Mouse (Mus musculus) adrenal gland, postnatal 4 days (tissue): ENCODE measurements around the gene Runx1. TPM values are rescaled to one million over a fixed set of nuclear protein-coding genes. Genes with fewer than 3 reads are reported as not detected.

Experiments
- DNase-seq, 2 experiments: peaks; one replicate each; pipeline ENCODE4 v3.0.0; 2021 to 2022; ENCODE audit warnings: low spot score in 2 of 2, mixed read lengths in 2 of 2
- total RNA-seq, 2 experiments: library from RNA; stranded (reverse); gene quantifications; 2 replicates each; pipeline ENCODE4 v1.2.3; 2021

Runx1 gene
- total RNA-seq, 2 experiments from 2014 or later: 4.1 to 4.5 TPM

DNA sequence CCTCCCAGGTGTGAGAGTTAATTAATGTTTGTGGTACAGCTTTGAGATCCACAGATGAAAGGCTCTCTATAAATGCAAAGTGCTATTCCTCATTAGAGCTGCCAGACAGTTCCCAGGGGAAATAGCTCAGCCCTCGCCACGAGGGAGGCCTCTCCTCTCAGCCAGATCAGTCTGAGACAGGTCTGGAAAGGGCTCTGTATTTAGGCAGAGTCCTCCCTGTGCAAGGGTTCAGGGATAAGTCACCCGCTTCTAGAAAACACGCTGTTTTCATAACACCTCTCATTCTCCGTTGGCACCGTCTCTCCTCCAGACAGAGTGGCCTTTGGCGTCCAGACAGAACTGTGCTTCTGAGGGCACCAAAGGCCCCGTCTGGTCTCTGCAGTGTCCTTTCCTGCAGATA, 204.1 kb downstream of the Runx1 start:
- DNase-seq: no peak

DNA sequence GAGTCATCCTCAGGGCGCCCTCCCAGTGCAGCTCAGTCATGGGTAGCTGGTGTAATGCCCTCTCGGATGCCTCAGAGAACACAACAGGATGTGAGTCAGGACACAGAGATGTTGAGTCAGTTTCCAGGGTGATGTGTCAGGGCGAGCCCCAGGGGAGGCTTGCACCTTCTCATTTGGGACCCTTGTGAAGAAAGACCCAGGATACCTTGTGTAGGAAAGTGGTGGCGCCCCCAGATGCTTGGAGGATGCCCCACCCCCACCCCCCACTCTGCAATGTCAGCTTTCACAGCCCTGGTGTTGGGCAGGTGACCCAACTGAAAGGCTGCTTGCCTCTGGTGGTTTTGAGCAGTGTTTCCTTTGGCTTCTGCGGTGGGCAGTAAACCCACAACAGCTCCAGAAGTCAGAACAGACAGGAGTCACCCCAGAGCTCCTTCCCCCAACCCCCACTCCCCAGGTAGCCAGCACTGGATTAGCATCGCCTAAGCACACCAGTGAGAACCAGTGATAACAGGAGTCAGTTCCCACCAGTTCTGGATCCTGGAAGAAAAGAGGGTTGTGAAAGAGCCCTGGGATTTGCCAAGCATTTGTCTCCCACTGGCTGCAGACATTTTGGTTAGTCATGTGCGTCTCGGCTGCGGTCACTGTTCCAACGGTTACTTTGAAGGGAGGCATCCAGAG, 205.0 kb downstream of the Runx1 start:
- no peak for DNase-seq

- DNase-seq: no peak
Observed at GRCm38 (mm10) chr16:92616839-92617238, 209.1 kb downstream of the Runx1 start.

GRCm38 (mm10) chr16:92615234-92615799, 210.6 kb downstream of the Runx1 start:
- DNase-seq: no peak

DNA sequence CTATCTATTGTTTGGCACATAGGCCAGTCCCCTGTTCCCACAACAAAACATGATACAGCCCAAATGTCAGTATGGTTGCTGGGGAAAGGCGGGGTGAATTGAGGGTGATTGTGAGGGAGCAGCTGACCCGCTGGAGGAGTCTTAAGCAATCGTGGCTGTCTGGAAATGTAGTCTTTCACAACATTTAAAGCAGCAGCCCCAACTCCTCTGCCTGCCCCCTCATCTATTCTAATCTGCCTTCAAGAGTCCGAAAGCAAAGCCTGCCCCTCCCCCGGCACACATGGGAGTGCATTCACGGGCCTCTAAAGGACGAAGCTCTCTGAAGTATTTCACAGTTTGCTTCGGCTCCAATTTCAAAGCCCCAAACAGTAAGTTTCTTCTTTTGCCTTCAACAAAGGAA, 213.4 kb downstream of the Runx1 start:
- DNase-seq: no peak

DNA sequence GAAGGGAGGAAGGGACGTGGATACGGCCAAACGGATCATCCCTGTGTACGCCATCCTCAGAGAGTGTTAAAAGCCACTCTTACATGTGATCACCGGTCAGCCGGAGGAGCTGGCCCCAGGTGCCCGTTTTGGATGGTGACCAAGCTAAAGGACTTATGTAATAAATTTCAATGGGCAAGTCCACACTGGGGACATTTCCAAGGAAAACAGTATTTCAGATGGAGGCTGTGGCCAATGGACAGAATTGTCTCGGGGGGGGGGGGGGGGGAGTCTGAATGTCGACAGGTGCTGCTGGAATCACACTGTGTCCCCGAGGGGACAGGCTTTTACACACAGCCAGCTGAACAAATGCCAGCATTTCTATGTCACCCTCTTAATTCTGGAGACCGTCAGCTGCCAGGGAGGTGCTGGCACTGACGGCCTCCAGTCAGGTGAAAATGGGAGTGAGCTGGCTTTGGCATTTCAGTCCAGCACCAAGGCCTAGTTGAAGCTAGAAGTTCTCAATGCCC, 214.3 kb downstream of the Runx1 start:
- no peak for DNase-seq

- DNase-seq: no peak
Observed at GRCm38 (mm10) chr16:92610464-92610863, 215.5 kb downstream of the Runx1 start.

- DNase-seq: no peak
Observed at GRCm38 (mm10) chr16:92609717-92610077, 216.3 kb downstream of the Runx1 start.

GRCm38 (mm10) chr16:92609006-92609716, 216.8 kb downstream of the Runx1 start:
- DNase-seq: no peak

GRCm38 (mm10) chr16:92608180-92608960, 217.6 kb downstream of the Runx1 start:
- no peak for DNase-seq

GRCm38 (mm10) chr16:92606491-92606965, 219.4 kb downstream of the Runx1 start:
- DNase-seq: no peak

DNA sequence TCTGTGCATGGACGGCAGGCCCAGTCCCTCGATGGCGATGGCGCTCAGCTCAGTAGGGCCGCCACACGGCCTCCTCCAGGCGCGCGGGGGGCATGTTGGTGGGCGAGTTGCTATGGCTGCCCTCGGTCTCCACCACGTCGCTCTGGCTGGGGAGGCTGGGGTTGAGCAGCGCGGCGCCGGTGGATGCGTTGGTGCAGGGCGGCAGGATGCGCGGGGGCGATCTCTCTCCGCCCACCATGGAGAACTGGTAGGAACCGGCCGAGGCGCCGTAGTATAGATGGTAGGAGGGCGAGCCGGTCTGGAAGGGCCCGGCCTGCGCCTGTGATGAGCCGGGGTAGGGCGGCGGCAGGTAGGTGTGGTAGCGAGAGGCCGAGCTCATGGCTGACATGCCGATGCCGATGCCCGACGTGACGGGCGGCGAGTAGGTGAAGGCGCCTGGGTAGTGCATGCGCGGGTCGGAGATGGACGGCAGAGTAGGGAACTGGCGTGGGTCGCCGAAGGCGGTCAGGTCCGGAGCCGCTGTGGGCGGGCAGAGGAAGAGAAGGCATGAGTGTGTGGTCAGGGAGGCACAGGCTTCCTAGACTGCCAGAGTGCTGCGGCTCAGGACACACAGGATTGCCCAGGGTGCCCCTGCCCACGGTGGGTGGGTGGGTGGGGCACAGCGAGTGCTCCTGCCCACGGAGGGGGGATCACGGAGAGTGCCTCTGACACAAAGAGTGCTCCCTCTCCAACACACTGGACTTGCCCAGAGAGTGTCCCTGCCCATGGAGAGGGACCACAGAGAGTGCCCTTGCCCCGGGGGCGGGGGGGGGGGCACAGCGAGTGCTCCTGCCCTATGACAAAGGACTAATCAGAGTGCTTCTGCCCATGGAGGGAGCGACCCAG, 220.1 kb downstream of the Runx1 start:
- DNase-seq: no peak

- no peak for DNase-seq
Observed at GRCm38 (mm10) chr16:92602504-92602903, 223.4 kb downstream of the Runx1 start.

DNA sequence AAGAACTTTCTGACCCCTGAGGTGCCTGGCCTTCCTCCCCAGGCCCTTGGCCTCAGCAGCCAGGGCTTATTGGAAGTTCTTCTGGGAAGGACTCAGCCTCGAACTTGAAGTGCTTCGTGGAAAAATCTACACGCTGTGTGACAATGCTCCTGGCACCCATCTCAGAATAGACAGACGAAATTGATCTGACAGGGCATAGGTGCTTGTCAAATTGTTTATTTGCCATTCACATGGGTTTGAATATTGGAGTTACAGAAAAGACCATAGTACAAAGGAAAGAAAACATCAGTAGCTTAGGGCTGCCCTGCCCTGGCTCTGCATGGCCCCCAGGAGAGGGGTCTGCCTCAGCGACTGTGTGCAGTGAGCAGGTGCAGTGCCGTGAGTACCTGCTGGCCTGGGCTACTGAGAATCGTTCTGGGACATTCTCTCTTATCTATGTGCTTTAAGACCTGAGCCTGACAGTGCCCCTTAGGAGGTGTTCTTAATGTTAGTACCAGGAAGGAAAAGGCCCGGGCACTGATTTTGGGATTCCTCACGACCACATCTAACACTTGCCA, 224.6 kb downstream of the Runx1 start:
- DNase-seq: no peak

DNA sequence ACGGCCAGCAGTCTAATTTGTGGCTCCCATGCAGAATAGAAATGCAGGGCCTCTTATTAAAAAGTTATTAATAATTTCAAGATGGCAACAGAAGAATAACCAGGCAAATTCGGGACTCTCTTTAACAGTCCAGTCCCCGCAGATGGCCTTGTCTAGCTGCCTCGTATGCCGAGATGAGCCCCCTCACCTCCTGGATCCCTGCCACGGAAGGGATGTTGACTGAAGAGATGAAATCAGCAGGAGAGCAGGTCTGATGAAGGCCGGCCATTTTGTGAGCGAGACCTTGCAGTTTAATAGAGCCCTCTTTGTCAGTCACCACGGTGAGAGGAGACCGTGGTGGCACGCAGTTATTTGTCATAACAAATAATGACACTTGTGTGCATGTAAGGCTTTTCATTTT, 226.5 kb downstream of the Runx1 start:
- no peak for DNase-seq

DNA sequence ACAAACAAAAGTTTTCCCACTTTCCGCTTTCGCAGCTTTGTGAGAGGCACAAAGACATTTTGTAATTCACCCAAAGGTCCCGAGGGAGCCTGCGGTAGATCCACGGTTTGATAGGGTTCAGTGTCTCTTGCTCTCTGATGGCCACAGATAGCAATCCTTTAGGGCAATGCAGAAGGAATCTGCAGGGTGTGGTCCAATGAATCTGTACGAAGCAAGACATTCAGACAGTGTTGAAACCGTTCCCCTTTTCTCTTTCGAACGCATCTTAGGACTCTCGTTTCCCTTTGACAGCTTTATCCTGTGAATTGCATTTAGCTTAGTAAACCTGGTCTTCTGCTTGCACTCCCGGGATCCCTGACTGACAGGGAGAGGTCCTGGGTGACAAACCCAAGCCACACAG, 228.3 kb downstream of the Runx1 start:
- no peak for DNase-seq

GRCm38 (mm10) chr16:92592207-92592606, 233.7 kb downstream of the Runx1 start:
- DNase-seq: no peak

DNA sequence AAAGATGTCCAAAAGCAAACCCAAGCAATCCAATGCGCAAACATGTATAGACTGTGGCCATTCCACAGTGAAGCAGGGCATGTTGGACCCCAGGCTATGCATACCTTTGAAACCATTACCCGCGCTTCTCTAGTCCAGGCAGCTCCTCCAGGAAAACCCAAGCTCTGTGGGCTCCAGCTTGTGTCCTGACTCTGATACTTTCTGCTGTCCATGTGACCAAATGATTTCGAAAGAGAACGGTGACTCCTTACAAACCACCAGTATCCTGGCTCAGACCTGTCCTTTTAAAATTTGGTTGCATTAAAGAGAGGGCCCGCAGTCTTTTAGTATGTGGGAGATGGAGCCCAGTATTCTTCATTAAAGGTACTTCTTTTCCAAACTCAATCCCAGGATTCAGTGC, 234.2 kb downstream of the Runx1 start:
- no peak for DNase-seq

DNA sequence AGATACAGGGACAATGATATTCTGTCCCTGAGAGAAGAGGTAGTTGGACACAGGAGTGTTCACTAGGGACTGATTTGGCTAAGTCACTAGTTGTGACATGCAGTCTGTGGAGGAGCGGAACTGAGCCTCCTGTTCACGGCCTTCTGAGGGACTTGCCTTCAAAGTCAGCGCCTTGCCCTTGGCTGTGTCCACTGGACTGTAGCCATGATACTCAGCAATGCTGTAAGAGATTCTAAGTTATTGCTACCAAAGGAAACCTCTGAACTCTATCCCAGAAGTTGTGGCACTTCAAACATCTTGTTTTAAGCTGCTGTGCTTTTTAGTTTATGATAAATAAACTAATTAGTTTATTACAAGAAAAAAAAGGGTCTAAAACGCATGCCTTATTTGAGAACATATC, 238.1 kb downstream of the Runx1 start:
- DNase-seq: no peak

DNA sequence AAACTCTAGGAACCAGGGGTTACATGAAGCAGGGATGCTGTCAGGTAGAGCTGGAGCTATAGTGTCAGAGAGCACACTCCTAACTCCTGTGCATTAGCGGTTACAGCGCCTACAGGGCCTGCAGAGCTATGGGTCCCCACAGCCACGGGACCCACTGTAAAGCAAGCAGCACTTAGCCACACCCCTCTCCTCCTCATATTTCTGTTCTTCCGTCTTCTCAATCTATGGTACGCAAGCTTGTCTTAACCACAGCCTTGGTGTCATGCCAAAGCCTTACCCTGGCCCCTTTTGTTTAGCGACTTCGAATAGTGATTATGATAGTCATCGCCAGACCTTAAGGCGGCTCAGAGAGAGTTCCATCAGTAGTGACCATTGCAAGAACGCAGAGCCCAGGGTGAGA, 244.2 kb downstream of the Runx1 start:
- no peak for DNase-seq
